Mouse (Mus musculus): Measurements from ENCODE around the gene Plscr1. TPM values are rescaled to one million over a fixed set of nuclear protein-coding genes. Genes with fewer than 3 reads are reported as not detected.

The Plscr1 gene
- total and polyA plus RNA-seq, 3 experiments = 5.5 to 9.5 TPM; not detected in 1

GRCm38 (mm10) chr9:92217896-92218295 lies 31.7 kb upstream of the Plscr1 start:
- peaks cover 14 to 18% of the 10 kb centered on the region in 2 experiments for H3K4me1 ChIP-seq (ENCODE audit: control insufficient read depth in 1 of 2, insufficient read depth in 2 of 2, low read length in 2 of 2)
- peak overlapping the region; percentile 24; the same call in 1 of the 2 replicates for H3K27ac ChIP-seq (ENCODE audit: control insufficient read depth, low read depth, low read length)
- H3K4me3 ChIP-seq (ENCODE audit: control insufficient read depth in 1 of 2, insufficient read depth in 1 of 2, low read depth in 2 of 2, low read length in 2 of 2) = no peak overlapping the region
- no peak for DNase-seq (ENCODE audit: low read depth, low spot score)
- no peak for TF ChIP-seq MYB (IDR thresholded peaks at IDR 0.05; ENCODE audit: low read depth, low read length)
- no peak for TF ChIP-seq CHD1 (IDR thresholded peaks at IDR 0.05; ENCODE audit: low read depth, low read length)
- no peak for TF ChIP-seq MYC (IDR thresholded peaks at IDR 0.05; ENCODE audit: low read depth, low read length)
- no peak for TF ChIP-seq NELFE (IDR thresholded peaks at IDR 0.05; ENCODE audit: low read depth, low read length)
- TF ChIP-seq ZMIZ1 (IDR thresholded peaks at IDR 0.05; ENCODE audit: low read depth, low read length) = no peak
- no peak for TF ChIP-seq BHLHE40 (IDR thresholded peaks at IDR 0.05; ENCODE audit: borderline replicate concordance, low read depth, low read length)
- TF ChIP-seq CTCF (IDR thresholded peaks at IDR 0.05 in 2 of 3, conservative IDR thresholded peaks at IDR 0.05 in 1 of 3; ENCODE audit: control insufficient read depth in 1 of 3, insufficient read depth in 1 of 3, low read depth in 2 of 3, low read length in 3 of 3, poor library complexity in 1 of 3, severe bottlenecking in 1 of 3) = no peak
- TF ChIP-seq POLR2AphosphoS5 (IDR thresholded peaks at IDR 0.05; ENCODE audit: borderline replicate concordance, low read depth, low read length) = no peak
- no peak for TF ChIP-seq ZKSCAN1 (IDR thresholded peaks at IDR 0.05; ENCODE audit: low read depth, low read length)
- TF ChIP-seq MEF2A (IDR thresholded peaks at IDR 0.05; ENCODE audit: extremely low read depth, insufficient replicate concordance, low read depth, low read length, poor library complexity, severe bottlenecking) = no peak
- no peaks in the 10 kb centered on the region for H3K27me3 ChIP-seq (ENCODE audit: control insufficient read depth in 1 of 2, insufficient read depth in 2 of 2, low read length in 2 of 2)
- no peaks in the 10 kb centered on the region for H3K79me2 ChIP-seq (ENCODE audit: control insufficient read depth, insufficient read depth, low read length, poor library complexity)
- peaks cover 0 to 37% of the 10 kb centered on the region in 2 experiments; a peak in 2 of 4 replicates for H3K36me3 ChIP-seq (ENCODE audit: control insufficient read depth in 1 of 2, insufficient read depth in 2 of 2, low read length in 2 of 2)
- H3K9ac ChIP-seq (ENCODE audit: control insufficient read depth, low read depth, low read length, poor library complexity, severe bottlenecking) = no peak overlapping the region
- H3K9me3 ChIP-seq (replicated peaks; ENCODE audit: insufficient read depth, low read length) = no peaks in the 10 kb centered on the region

GRCm38 (mm10) chr9:92220151-92220550 lies 29.4 kb upstream of the Plscr1 start:
- Histone ChIP-seq H3K4me1 (ENCODE audit: control insufficient read depth in 1 of 2, insufficient read depth in 2 of 2, low read length in 2 of 2) (peaks cover 14 to 18% of the 10 kb centered on the region in 2 experiments), H3K9ac (ENCODE audit: control insufficient read depth, low read depth, low read length, poor library complexity, severe bottlenecking) (no peak overlapping the region), H3K27me3 (ENCODE audit: control insufficient read depth in 1 of 2, insufficient read depth in 2 of 2, low read length in 2 of 2) (no peaks in the 10 kb centered on the region), H3K79me2 (ENCODE audit: control insufficient read depth, insufficient read depth, low read length, poor library complexity) (no peaks in the 10 kb centered on the region), H3K27ac (ENCODE audit: control insufficient read depth, low read depth, low read length) (no peak overlapping the region; the same call in 1 of the 2 replicates), H3K36me3 (ENCODE audit: control insufficient read depth in 1 of 2, insufficient read depth in 2 of 2, low read length in 2 of 2) (peaks cover 0 to 37% of the 10 kb centered on the region in 2 experiments; a peak in 2 of 4 replicates), H3K9me3 (replicated peaks; ENCODE audit: insufficient read depth, low read length) (no peaks in the 10 kb centered on the region), H3K4me3 (ENCODE audit: control insufficient read depth in 1 of 2, insufficient read depth in 1 of 2, low read depth in 2 of 2, low read length in 2 of 2) (0 out of 4 replicates have a peak overlapping the region, but pooled peaks of 1 of the 2 experiments have one; percentile 13)
- peak; percentile 78 for DNase-seq (ENCODE audit: low read depth, low spot score)
- TF ChIP-seq USF2 (IDR thresholded peaks at IDR 0.05; ENCODE audit: borderline replicate concordance in 1 of 2, insufficient read depth in 1 of 2, low read depth in 1 of 2, low read length in 2 of 2) = no peak
- TF ChIP-seq MYB (IDR thresholded peaks at IDR 0.05; ENCODE audit: low read depth, low read length) = 0 out of 2 replicates have a peak, but pooled peaks have one; percentile 39
- TF ChIP-seq ETS1 (IDR thresholded peaks at IDR 0.05; ENCODE audit: low read depth, low read length) = peak; percentile 77; the same call in 1 of the 2 replicates
- peak; percentile 82 for TF ChIP-seq TBP (IDR thresholded peaks at IDR 0.05; ENCODE audit: low read depth, low read length)
- TF ChIP-seq NELFE (IDR thresholded peaks at IDR 0.05; ENCODE audit: low read depth, low read length) = no peak
- 0 out of 2 replicates have a peak, but pooled peaks have one; percentile 18 for TF ChIP-seq BHLHE40 (IDR thresholded peaks at IDR 0.05; ENCODE audit: borderline replicate concordance, low read depth, low read length)
- no peak for TF ChIP-seq POLR2A (IDR thresholded peaks at IDR 0.05; ENCODE audit: control insufficient read depth in 1 of 2, insufficient read depth in 1 of 2, low read depth in 1 of 2, low read length in 2 of 2, poor library complexity in 1 of 2)
- peak; percentile 27; the same call in 1 of the 2 replicates for TF ChIP-seq MAX (IDR thresholded peaks at IDR 0.05; ENCODE audit: low read length)
- peak; percentile 96 for TF ChIP-seq GATA1 (IDR thresholded peaks at IDR 0.05; ENCODE audit: low read depth, low read length)
- TF ChIP-seq RAD21 (IDR thresholded peaks at IDR 0.05; ENCODE audit: low read depth, low read length) = no peak; the same call in 1 of the 2 replicates
- no peak for TF ChIP-seq GABPA (IDR thresholded peaks at IDR 0.05; ENCODE audit: low read depth, low read length)
- no peak for TF ChIP-seq MAZ (IDR thresholded peaks at IDR 0.05; ENCODE audit: low read depth, low read length)
- no peak for TF ChIP-seq ZMIZ1 (IDR thresholded peaks at IDR 0.05; ENCODE audit: low read depth, low read length)
- peak; percentile 43 for TF ChIP-seq ZC3H11A (IDR thresholded peaks at IDR 0.05; ENCODE audit: low read depth, low read length)
- TF ChIP-seq MEF2A (IDR thresholded peaks at IDR 0.05; ENCODE audit: extremely low read depth, insufficient replicate concordance, low read depth, low read length, poor library complexity, severe bottlenecking) = 0 out of 2 replicates have a peak, but pooled peaks have one; percentile 36
- TF ChIP-seq ZNF384 (IDR thresholded peaks at IDR 0.05; ENCODE audit: low read depth, low read length) = peak; percentile 66; the same call in 1 of the 2 replicates
- peak; percentile 33; the same call in 1 of the 2 replicates for TF ChIP-seq TAL1 (IDR thresholded peaks at IDR 0.05; ENCODE audit: low read length)
- no peak for TF ChIP-seq JUND (IDR thresholded peaks at IDR 0.05; ENCODE audit: low read depth, low read length)
- no peak for TF ChIP-seq CHD1 (IDR thresholded peaks at IDR 0.05; ENCODE audit: low read depth, low read length)
- TF ChIP-seq E2F4 (IDR thresholded peaks at IDR 0.05; ENCODE audit: borderline replicate concordance, low read depth, low read length) = no peak
- TF ChIP-seq MXI1 (IDR thresholded peaks at IDR 0.05; ENCODE audit: low read depth, low read length) = 0 out of 2 replicates have a peak, but pooled peaks have one; percentile 13
- no peak for TF ChIP-seq POLR2AphosphoS5 (IDR thresholded peaks at IDR 0.05; ENCODE audit: borderline replicate concordance, low read depth, low read length)
- no peak for TF ChIP-seq KAT2A (conservative IDR thresholded peaks at IDR 0.05; ENCODE audit: low read depth, low read length)
- peak; percentile 90 for TF ChIP-seq TCF12 (IDR thresholded peaks at IDR 0.05; ENCODE audit: low read depth, low read length)
- TF ChIP-seq USF1 (IDR thresholded peaks at IDR 0.05; ENCODE audit: low read depth, low read length) = no peak

All from MEL (cell line).